Mouse (Mus musculus) right cerebral cortex, postnatal 25 days (tissue): Measurements from ENCODE around the gene Ptges3l.
"Not testable (repeated sequence)": the region's sequence is repeated elsewhere in the genome, so short reads cannot be mapped to it uniquely, and the experiment has no call there.

ENCODE experiments used
- DNase-seq: peaks from one replicate; pipeline ENCODE4 v3.0.0; 2022

Gene Ptges3l

DNA sequence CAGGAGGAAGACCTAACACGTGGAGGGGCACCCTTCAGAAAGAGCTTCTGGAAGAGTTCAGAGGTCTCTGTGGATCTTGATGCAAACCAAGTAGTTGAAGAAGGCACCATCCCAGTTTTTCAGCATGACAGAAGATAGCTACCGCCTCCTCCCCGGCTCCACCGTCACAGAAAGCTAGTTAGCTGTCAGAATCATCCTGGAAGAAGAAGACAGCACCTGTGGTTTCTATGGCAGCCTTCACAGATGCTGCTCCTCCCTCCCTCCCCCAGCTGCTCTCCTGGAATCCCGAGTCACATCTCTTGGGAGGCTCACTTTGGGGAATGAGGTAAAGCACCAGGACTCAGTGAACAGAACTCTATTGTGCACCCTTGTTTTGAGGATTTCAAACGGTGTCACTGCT lies 6.1 kb downstream of the Ptges3l start:
- peak; percentile 26 for DNase-seq

DNA sequence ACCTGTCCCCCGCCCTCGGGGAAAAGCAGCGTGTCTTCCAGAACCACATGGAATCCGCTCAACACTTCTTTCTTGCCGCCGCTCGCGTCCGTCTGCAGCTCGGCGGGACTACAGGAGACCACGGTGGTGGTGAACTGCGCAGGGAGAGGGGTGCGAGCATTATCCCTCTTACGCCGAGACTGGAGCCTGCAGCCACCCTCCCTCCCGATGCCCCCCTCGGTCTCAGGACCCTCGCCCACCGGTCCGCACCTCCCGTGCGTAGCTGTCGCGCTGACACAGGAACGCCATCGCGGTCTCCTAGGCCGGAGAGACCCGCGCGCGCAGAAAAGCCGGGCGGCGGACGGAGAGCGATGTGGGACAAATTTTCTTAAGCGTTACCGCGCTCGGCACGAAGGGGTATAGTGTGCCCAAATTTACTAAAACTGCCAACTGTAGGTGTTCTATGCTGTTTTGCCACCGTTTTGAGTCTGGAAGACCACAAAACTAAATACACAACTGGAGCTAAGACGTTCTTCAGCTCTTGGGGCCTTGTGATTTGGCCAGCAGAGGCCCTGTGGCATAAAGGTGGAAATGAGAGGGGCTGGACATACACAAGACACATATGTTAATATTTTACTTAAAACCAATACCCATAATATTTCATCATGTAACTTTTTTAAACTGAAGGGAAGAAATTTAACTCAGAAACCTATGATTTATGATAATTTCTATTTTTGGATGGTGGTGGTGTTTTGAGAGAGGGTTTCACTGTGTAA lies 7.9 kb downstream of the Ptges3l start, which contains the start of gene Aarsd1:
Gene Aarsd1 (minus strand): TSS at position 515 of the 755 bp plus-strand sequence.
- DNase-seq, result peak; percentile 90

DNA sequence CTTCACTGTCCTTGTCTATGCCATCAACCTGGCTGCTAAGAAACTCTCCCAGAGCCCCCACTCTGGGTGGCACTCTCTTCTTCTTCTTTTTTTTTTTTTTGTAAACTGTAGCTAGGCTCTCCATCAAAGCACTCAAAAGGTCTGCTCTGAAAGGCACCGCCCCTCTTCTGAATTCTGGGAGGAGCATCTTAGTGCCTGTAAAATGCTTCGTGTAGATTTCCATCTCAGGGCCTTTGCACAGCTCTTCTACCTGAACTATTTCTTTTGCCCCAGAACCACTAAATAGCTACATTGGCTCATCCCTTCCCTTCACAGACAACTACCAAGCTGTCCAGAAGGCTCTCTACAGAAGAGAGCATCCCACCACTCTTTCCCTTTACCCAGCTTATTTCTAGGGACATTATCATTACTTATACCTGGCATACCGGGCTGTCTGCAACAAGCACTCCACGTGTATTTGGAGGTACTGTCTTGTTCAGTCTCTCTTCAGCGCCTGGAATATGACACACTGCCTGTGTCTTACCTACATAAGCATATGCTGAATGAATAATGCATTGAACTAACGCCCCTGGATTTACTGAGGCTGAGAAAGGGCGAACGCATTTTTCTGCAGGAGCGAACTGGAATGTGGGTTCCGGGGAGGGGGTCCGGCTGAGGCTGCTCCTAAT lies 8.6 kb downstream of the Ptges3l start:
- DNase-seq, result no peak

DNA sequence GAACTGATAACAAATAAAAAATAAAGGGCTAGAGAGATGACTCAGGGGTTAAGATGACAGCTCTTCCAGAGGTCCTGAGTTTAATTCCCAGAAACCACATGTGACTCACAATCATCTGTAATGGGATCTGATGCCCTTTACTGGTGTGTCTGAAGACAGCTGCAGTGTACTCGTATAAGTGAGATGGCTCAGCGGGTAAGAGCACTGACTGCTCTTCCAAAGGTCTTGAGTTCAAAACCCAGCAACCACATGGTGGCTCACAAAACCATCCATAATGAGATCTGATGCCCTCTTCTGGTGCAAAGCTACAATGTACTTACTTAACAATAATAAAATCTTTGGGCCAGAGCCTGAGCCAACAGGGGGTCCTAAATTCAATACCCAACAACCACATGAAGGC lies 9.8 kb downstream of the Ptges3l start:
- DNase-seq, result no peak

DNA sequence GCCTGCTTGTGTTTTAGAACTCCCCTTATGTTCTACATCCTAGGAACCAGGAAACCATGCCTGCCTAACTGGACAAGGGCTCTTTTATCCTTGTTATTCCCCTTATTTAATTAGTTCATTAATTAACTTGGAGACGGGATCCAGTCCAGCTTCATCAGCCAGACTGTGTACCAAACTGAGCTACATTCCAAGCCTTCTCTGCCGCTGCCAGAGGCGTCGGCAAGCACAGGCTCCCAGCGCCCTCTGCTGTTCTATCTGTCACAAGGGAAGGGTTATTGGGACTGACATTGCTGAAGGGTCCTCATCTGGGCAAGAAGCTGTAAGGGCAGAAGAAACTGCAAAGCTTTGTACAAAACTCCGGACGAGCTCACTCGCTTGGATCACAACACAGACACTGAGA lies 30.0 kb downstream of the Ptges3l start:
- peak; percentile 50 for DNase-seq

DNA sequence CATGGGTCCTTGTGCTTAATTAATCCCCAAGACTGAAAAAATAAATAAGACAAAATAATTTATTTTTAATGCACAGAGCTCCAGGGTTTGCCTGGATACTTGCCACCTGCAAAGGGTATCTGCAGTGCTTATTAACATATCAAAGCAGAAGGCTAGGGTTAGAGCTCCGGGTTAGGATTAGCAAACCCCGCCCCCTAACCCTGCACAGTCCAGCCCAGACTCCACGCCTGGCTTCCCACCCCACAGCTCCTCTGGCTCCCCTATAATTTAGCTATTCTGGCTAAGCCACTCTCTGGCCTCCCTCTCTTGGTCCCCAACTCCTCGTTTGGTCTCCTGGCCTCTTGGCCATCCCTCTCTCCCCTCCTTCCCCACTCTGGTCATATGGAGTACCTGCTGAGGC lies 43.3 kb downstream of the Ptges3l start:
- DNase-seq, result no peak

DNA sequence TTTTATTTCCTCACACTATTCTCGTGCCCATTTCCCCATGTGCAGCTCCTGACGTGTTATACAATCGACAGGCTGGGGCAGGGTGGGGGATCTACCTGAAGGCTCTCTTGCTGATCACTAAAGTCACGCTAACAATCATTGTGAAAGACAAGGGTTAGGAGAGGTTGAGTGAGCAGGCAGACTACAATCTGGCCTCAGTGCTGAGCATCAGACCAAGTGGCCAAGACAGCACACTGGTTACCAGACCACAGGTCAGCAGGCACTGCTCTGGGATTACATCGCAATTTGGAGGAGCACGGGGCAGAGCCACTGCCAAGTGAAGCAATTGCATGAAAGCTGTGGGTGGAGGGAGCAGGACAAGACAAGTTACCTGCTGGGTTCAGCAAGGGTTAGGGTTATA lies 46.2 kb downstream of the Ptges3l start:
- DNase-seq, result no peak

DNA sequence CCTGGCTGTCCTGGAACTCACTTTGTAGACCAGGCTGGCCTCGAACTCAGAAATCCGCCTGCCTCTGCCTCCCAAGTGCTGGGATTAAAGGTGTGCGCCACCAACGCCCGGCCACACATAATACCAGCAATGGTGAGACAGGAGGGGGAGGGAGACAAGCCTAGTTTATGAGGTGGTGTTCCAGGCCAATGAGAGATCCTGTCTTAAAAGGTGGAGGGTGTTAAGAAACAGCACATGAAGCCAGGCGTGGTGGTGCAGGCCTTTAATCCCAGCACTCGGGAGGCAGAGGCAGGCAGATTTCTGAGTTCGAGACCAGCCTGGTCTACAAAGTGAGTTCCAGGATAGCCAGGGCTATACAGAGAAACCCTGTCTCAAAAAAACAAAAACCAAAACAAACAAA lies 46.9 kb downstream of the Ptges3l start:
- DNase-seq, result not testable (repeated sequence)

DNA sequence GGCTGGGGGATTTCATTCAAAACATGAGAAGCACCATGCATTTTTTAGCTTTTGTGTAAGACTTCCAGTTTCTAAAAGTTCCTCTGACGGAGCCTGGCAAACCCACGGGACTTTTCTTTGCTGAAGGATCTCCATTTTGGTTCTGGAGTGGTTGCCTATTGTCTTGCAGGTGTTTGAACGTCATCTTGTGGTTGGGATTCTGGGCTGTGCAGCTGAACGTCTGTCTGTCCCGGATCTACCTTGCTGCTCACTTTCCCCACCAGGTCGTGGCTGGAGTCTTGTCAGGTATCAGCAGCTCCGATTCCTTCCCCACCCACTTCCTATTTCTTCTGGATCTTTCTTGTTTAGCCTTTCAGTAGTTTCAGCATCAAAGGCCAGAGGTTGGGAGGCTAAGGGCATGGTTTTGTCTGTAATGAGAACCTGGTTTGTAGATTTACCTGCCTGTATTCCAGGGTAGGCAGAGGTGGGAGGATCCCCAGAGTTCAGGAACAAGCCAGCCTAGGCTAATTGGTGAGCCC lies 50.7 kb downstream of the Ptges3l start:
- no peak for DNase-seq

DNA sequence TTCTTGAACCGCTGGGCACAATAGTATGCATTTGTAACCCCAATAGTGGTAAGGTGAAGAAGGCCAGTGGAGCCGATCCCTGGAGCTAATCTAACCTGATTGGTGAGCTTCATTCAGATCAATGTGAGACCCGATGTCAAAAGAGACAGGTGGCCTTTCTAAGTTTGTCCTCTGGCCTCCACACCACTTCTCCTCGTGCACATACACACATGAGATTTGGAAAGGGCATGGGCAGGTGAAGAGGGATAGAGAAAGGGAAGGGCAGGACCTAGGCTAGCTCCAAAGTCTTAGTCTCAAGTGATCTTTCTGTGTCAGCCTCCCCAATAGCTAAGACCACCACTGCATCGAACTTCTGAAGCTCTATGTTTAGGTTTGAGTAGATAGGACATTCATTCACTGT lies 55.0 kb downstream of the Ptges3l start:
- no peak for DNase-seq
